12 mouse cellular contexts compared by ENCODE assay signal in genomic region chr13:71690069-71690817, GRCm38 (mm10).
A peak's percentile ranks its signal among the peaks of the same experiment; 100 is the strongest.
DNase-seq lines count a peak whose midpoint lies in the region; ATAC-seq and TF ChIP-seq lines count a peak whose summit lies in the region.
"Had no signal": no experiment of that assay in that cellular context is flagged by ENCODE, and none has a peak within 500 bp of the region (broad histone marks: within the 10 kb centered on the region; RNA-seq: fewer than 3 reads in every experiment).

No protein-coding gene starts in this region.

- no peak for ATAC-seq in embryonic facial prominence, embryonic 12.5 days (ENCODE audit: insufficient number of reproducible peaks, insufficient read depth, low FRiP score, low TSS enrichment)
- ATAC-seq in hindbrain, embryonic 12.5 days (ENCODE audit: low FRiP score): peak; percentile 65
- ATAC-seq in midbrain, embryonic 14.5 days (ENCODE audit: low FRiP score, low TSS enrichment): peak; percentile 78; the same call in 1 of the 2 replicates
- ATAC-seq in stomach, postnatal 0 days (ENCODE audit: low FRiP score, low TSS enrichment): no peak
- ATAC-seq: intestine, embryonic 15.5 days had no signal

- no peak overlapping the region for H3K9ac ChIP-seq in embryonic facial prominence, embryonic 12.5 days
- H3K9ac ChIP-seq in hindbrain, embryonic 12.5 days: no peak overlapping the region
- no peak overlapping the region for H3K9ac ChIP-seq in midbrain, embryonic 14.5 days (replicated peaks; ENCODE audit: low read length)
- no peak overlapping the region for H3K9ac ChIP-seq in stomach, postnatal 0 days (ENCODE audit: low read length)
- H3K9ac ChIP-seq: heart, embryonic 15.5 days; intestine, embryonic 15.5 days had no signal

- H3K4me2 ChIP-seq in embryonic facial prominence, embryonic 12.5 days (replicated peaks): peak overlapping the region; percentile 27
- H3K4me2 ChIP-seq in hindbrain, embryonic 12.5 days (replicated peaks): peak overlapping the region; percentile 37
- peak overlapping the region; percentile 29 for H3K4me2 ChIP-seq in midbrain, embryonic 14.5 days (ENCODE audit: low read length)
- no peak overlapping the region for H3K4me2 ChIP-seq in stomach, postnatal 0 days (replicated peaks; ENCODE audit: low read depth)
- H3K4me2 ChIP-seq: heart, embryonic 15.5 days; intestine, embryonic 15.5 days had no signal

- no peaks in the 10 kb centered on the region for H3K27me3 ChIP-seq in embryonic facial prominence, embryonic 12.5 days
- H3K27me3 ChIP-seq in hindbrain, embryonic 12.5 days: no peaks in the 10 kb centered on the region; the same call in 1 of the 2 replicates
- H3K27me3 ChIP-seq in midbrain, embryonic 14.5 days (ENCODE audit: control insufficient read depth, insufficient read depth, low read length): no peaks in the 10 kb centered on the region
- no peaks in the 10 kb centered on the region; the same call in 1 of the 2 replicates for H3K27me3 ChIP-seq in cerebellum, adult 2 months (ENCODE audit: control insufficient read depth, insufficient read depth, low read length)
- no peaks in the 10 kb centered on the region for H3K27me3 ChIP-seq in stomach, postnatal 0 days (ENCODE audit: control insufficient read depth, insufficient read depth, low read length)
- H3K27me3 ChIP-seq: heart, embryonic 15.5 days; intestine, embryonic 15.5 days had no signal

- TF ChIP-seq POLR2A in brain, embryonic 14.5 days (IDR thresholded peaks at IDR 0.05; ENCODE audit: borderline replicate concordance, extremely low read depth, insufficient read depth, insufficient read length, poor library complexity, severe bottlenecking): no peak
- no peak for TF ChIP-seq POLR2A in cerebellum, adult 2 months (IDR thresholded peaks at IDR 0.05; ENCODE audit: borderline replicate concordance, insufficient read depth, low read length)

- H3K36me3 ChIP-seq in embryonic facial prominence, embryonic 12.5 days: no peaks in the 10 kb centered on the region
- no peaks in the 10 kb centered on the region for H3K36me3 ChIP-seq in hindbrain, embryonic 12.5 days
- H3K36me3 ChIP-seq in midbrain, embryonic 14.5 days (ENCODE audit: control insufficient read depth, insufficient read depth, low read length): no peaks in the 10 kb centered on the region
- H3K36me3 ChIP-seq in stomach, postnatal 0 days (ENCODE audit: control insufficient read depth, insufficient read depth, low read length): no peaks in the 10 kb centered on the region
- H3K36me3 ChIP-seq: heart, embryonic 15.5 days; intestine, embryonic 15.5 days had no signal

- no peak for TF ChIP-seq CTCF in brain, embryonic 14.5 days (IDR thresholded peaks at IDR 0.05; ENCODE audit: borderline replicate concordance, extremely low read depth, insufficient read depth, insufficient read length)
- no peak for TF ChIP-seq CTCF in cerebellum, adult 2 months (IDR thresholded peaks at IDR 0.05; ENCODE audit: borderline replicate concordance, insufficient read depth, low read depth, low read length)
- no peak for TF ChIP-seq CTCF in stomach, postnatal 0 days (IDR thresholded peaks at IDR 0.05; ENCODE audit: low read depth)

- H3K4me3 ChIP-seq in embryonic facial prominence, embryonic 12.5 days: no peak overlapping the region
- no peak overlapping the region for H3K4me3 ChIP-seq in hindbrain, embryonic 12.5 days
- H3K4me3 ChIP-seq in midbrain, embryonic 14.5 days (replicated peaks; ENCODE audit: low read depth, low read length): no peak overlapping the region
- H3K4me3 ChIP-seq in cerebellum, adult 2 months (replicated peaks; ENCODE audit: insufficient read depth, low read depth, low read length): no peak overlapping the region
- H3K4me3 ChIP-seq in stomach, postnatal 0 days (ENCODE audit: low read depth, low read length): no peak overlapping the region
- H3K4me3 ChIP-seq: heart, embryonic 15.5 days; intestine, embryonic 15.5 days; myocyte had no signal

- peak; percentile 89 for DNase-seq in brain, embryonic 14.5 days (ENCODE audit: low read depth)
- peak; percentile 87 for DNase-seq in midbrain, embryonic 14.5 days
- no peak for DNase-seq in right cerebral cortex, postnatal 14 days
- DNase-seq in cerebellum, adult 2 months: no peak
- no peak for DNase-seq in right cerebral cortex, postnatal 25 days
- no peak for DNase-seq in stomach, postnatal 0 days (ENCODE audit: low spot score)
- DNase-seq: lung, postnatal 14 days had no signal

- peaks cover 4% of the 10 kb centered on the region; the same call in 1 of the 2 replicates for H3K4me1 ChIP-seq in embryonic facial prominence, embryonic 12.5 days
- H3K4me1 ChIP-seq in hindbrain, embryonic 12.5 days: peaks cover 17% of the 10 kb centered on the region
- H3K4me1 ChIP-seq in midbrain, embryonic 14.5 days (ENCODE audit: control insufficient read depth, insufficient read depth, low read length): peaks cover 19% of the 10 kb centered on the region
- H3K4me1 ChIP-seq in cerebellum, adult 2 months (ENCODE audit: control insufficient read depth, insufficient read depth, low read length): no peaks in the 10 kb centered on the region
- H3K4me1 ChIP-seq in stomach, postnatal 0 days (replicated peaks; ENCODE audit: control insufficient read depth, insufficient read depth): no peaks in the 10 kb centered on the region
- H3K4me1 ChIP-seq: heart, embryonic 15.5 days; intestine, embryonic 15.5 days had no signal

- 12% methylated on average over 20 of the region's 20 CpGs for WGBS in embryonic facial prominence, embryonic 12.5 days
- 23% methylated on average over 20 of the region's 20 CpGs for WGBS in hindbrain, embryonic 12.5 days
- WGBS in midbrain, embryonic 14.5 days: 9% methylated on average over 20 of the region's 20 CpGs
- WGBS in cerebellum, adult 2 months: 37% methylated on average over 20 of the region's 20 CpGs
- WGBS in stomach, postnatal 0 days: 27% methylated on average over 20 of the region's 20 CpGs

- no peak overlapping the region for H3K27ac ChIP-seq in embryonic facial prominence, embryonic 12.5 days
- no peak overlapping the region for H3K27ac ChIP-seq in hindbrain, embryonic 12.5 days
- H3K27ac ChIP-seq in midbrain, embryonic 14.5 days (replicated peaks; ENCODE audit: low read depth, low read length): peak overlapping the region; percentile 71
- H3K27ac ChIP-seq in cerebellum, adult 2 months (ENCODE audit: insufficient read depth, low read length): no peak overlapping the region
- H3K27ac ChIP-seq in stomach, postnatal 0 days (replicated peaks): no peak overlapping the region
- H3K27ac ChIP-seq: heart, embryonic 15.5 days; intestine, embryonic 15.5 days had no signal

- no peak for TF ChIP-seq EP300 in stomach, postnatal 0 days (optimal IDR thresholded peaks at IDR 0.05)

- H3K9me3 ChIP-seq in embryonic facial prominence, embryonic 12.5 days: no peaks in the 10 kb centered on the region
- H3K9me3 ChIP-seq in hindbrain, embryonic 12.5 days (replicated peaks): no peaks in the 10 kb centered on the region
- no peaks in the 10 kb centered on the region for H3K9me3 ChIP-seq in midbrain, embryonic 14.5 days (ENCODE audit: control insufficient read depth, low read length)
- H3K9me3 ChIP-seq in stomach, postnatal 0 days (ENCODE audit: control insufficient read depth, low read length): no peaks in the 10 kb centered on the region
- H3K9me3 ChIP-seq: heart, embryonic 15.5 days; intestine, embryonic 15.5 days had no signal

Comparison
In these comparisons a context has a peak if more than half of its experiments do, and no peak if none do; other contexts are left out.
1. DNase-seq: peak in brain, embryonic 14.5 days (single experiment) and midbrain, embryonic 14.5 days (single experiment); none in right cerebral cortex, postnatal 14 days (single experiment), cerebellum, adult 2 months (0 of 2), right cerebral cortex, postnatal 25 days (single experiment) and stomach, postnatal 0 days (single experiment).
2. ATAC-seq: peak in hindbrain, embryonic 12.5 days (single experiment) and midbrain, embryonic 14.5 days (single experiment); none in embryonic facial prominence, embryonic 12.5 days (single experiment) and stomach, postnatal 0 days (single experiment).